7 mouse cellular contexts compared by ENCODE assay signal in genomic region chr2:32258887-32259533, GRCm38 (mm10). TPM values are rescaled to one million over a fixed set of nuclear protein-coding genes. Genes with fewer than 3 reads are reported as not detected.
DNase-seq lines count a peak whose midpoint lies in the region; ATAC-seq and TF ChIP-seq lines count a peak whose summit lies in the region.

No protein-coding gene starts in this region.

- ATAC-seq in hindbrain, embryonic 14.5 days (ENCODE audit: low FRiP score) = no peak
- ATAC-seq in liver, embryonic 13.5 days (ENCODE audit: low read depth) = no peak

- peaks cover 14% of the 10 kb centered on the region for H3K79me2 ChIP-seq in MEL (ENCODE audit: control insufficient read depth, insufficient read depth, low read length, poor library complexity)

- TF ChIP-seq CTCF in E14TG2a.4 (conservative IDR thresholded peaks at IDR 0.05; ENCODE audit: low read length) = no peak
- no peak for TF ChIP-seq CTCF in MEL (IDR thresholded peaks at IDR 0.05 in 2 of 3, conservative IDR thresholded peaks at IDR 0.05 in 1 of 3; ENCODE audit: control insufficient read depth in 1 of 3, insufficient read depth in 1 of 3, low read depth in 2 of 3, low read length in 3 of 3, poor library complexity in 1 of 3, severe bottlenecking in 1 of 3)

- no peak overlapping the region; the same call in 1 of the 2 replicates for H3K27ac ChIP-seq in MEL (ENCODE audit: control insufficient read depth, low read depth, low read length)
- no peak overlapping the region for H3K27ac ChIP-seq in hindbrain, embryonic 14.5 days
- H3K27ac ChIP-seq in liver, embryonic 13.5 days = peak overlapping the region; percentile 79

- H3K4me3 ChIP-seq in E14TG2a.4 (replicated peaks; ENCODE audit: low read length) = peak overlapping the region; percentile 96
- H3K4me3 ChIP-seq in MEL (ENCODE audit: control insufficient read depth in 1 of 2, insufficient read depth in 1 of 2, low read depth in 2 of 2, low read length in 2 of 2) = peak overlapping the region; percentile 81 to 95
- H3K4me3 ChIP-seq in hindbrain, embryonic 14.5 days (replicated peaks; ENCODE audit: low read length) = peak overlapping the region; percentile 84
- peak overlapping the region; percentile 91 for H3K4me3 ChIP-seq in liver, embryonic 13.5 days (replicated peaks)

- peak overlapping the region; percentile 87 for H3K9ac ChIP-seq in MEL (ENCODE audit: control insufficient read depth, low read depth, low read length, poor library complexity, severe bottlenecking)
- peak overlapping the region; percentile 92 for H3K9ac ChIP-seq in hindbrain, embryonic 14.5 days
- H3K9ac ChIP-seq in liver, embryonic 13.5 days = peak overlapping the region; percentile 94

- H3K4me1 ChIP-seq in E14TG2a.4 (replicated peaks; ENCODE audit: low read depth, low read length) (peaks cover 37% of the 10 kb centered on the region), MEL (ENCODE audit: control insufficient read depth in 1 of 2, insufficient read depth in 2 of 2, low read length in 2 of 2) (peaks cover 0 to 5% of the 10 kb centered on the region in 2 experiments; a peak in 1 of 4 replicates)
- H3K4me1 ChIP-seq in hindbrain, embryonic 14.5 days (replicated peaks; ENCODE audit: control insufficient read depth, insufficient read depth, low read length) = peaks cover 8% of the 10 kb centered on the region
- peaks cover 18% of the 10 kb centered on the region for H3K4me1 ChIP-seq in liver, embryonic 13.5 days (replicated peaks)

- no peak for TF ChIP-seq EP300 in MEL (IDR thresholded peaks at IDR 0.05; ENCODE audit: low read depth in 1 of 2, low read length in 2 of 2)

- DNase-seq in MEL (ENCODE audit: low read depth, low spot score) = no peak
- DNase-seq in hindbrain, embryonic 14.5 days (ENCODE audit: low spot score) = no peak
- no peak for DNase-seq in liver, embryonic 13.5 days
- DNase-seq in ovary, postnatal 10 days (ENCODE audit: low spot score) = no peak
- no peak for DNase-seq in left cerebral cortex, adult 11 months (ENCODE audit: low spot score)
- no peak for DNase-seq in right cerebral cortex, postnatal 10 days (ENCODE audit: low spot score in 2 of 2)

- H3K9me3 ChIP-seq in E14TG2a.4 (ENCODE audit: low read length) (no peaks in the 10 kb centered on the region), MEL (replicated peaks; ENCODE audit: insufficient read depth, low read length) (no peaks in the 10 kb centered on the region)
- H3K9me3 ChIP-seq in hindbrain, embryonic 14.5 days (ENCODE audit: control insufficient read depth, low read length) = no peaks in the 10 kb centered on the region
- no peaks in the 10 kb centered on the region for H3K9me3 ChIP-seq in liver, embryonic 13.5 days (replicated peaks)

- TF ChIP-seq RAD21 in MEL (IDR thresholded peaks at IDR 0.05; ENCODE audit: low read depth, low read length) = no peak

- no peak for TF ChIP-seq POLR2A in MEL (IDR thresholded peaks at IDR 0.05; ENCODE audit: control insufficient read depth in 1 of 2, insufficient read depth in 1 of 2, low read depth in 1 of 2, low read length in 2 of 2, poor library complexity in 1 of 2)

- H3K4me2 ChIP-seq in hindbrain, embryonic 14.5 days (replicated peaks) = peak overlapping the region; percentile 90
- peak overlapping the region; percentile 84 for H3K4me2 ChIP-seq in liver, embryonic 13.5 days

- H3K36me3 ChIP-seq in E14TG2a.4 (ENCODE audit: insufficient read depth, low read length) (peaks cover 47% of the 10 kb centered on the region), MEL (ENCODE audit: control insufficient read depth in 1 of 2, insufficient read depth in 2 of 2, low read length in 2 of 2) (peaks cover 4% of the 10 kb centered on the region in 2 experiments; a peak in 2 of 4 replicates)
- peaks cover 44% of the 10 kb centered on the region for H3K36me3 ChIP-seq in hindbrain, embryonic 14.5 days (replicated peaks; ENCODE audit: control insufficient read depth, insufficient read depth)
- peaks cover 39% of the 10 kb centered on the region for H3K36me3 ChIP-seq in liver, embryonic 13.5 days

- 61% methylated on average over 6 of the region's 6 CpGs for WGBS in hindbrain, embryonic 14.5 days
- WGBS in liver, embryonic 13.5 days (ENCODE audit: insufficient replicate concordance) = 49% methylated on average over 6 of the region's 6 CpGs

- H3K27me3 ChIP-seq in E14TG2a.4 (ENCODE audit: insufficient read depth, low read length) = no peaks in the 10 kb centered on the region
- no peaks in the 10 kb centered on the region for H3K27me3 ChIP-seq in MEL (ENCODE audit: control insufficient read depth in 1 of 2, insufficient read depth in 2 of 2, low read length in 2 of 2)
- no peaks in the 10 kb centered on the region for H3K27me3 ChIP-seq in hindbrain, embryonic 14.5 days (ENCODE audit: control insufficient read depth, insufficient read depth, low read length)
- H3K27me3 ChIP-seq in liver, embryonic 13.5 days = no peaks in the 10 kb centered on the region

TF ChIP-seq in MEL, 35 proteins besides CTCF, POLR2A, EP300 and RAD21:
- TF ChIP-seq SIN3A (IDR thresholded peaks at IDR 0.05; ENCODE audit: low read length) (no peak), GATA1 (IDR thresholded peaks at IDR 0.05; ENCODE audit: low read depth, low read length) (no peak), TBP (IDR thresholded peaks at IDR 0.05; ENCODE audit: low read depth, low read length) (no peak), USF2 (IDR thresholded peaks at IDR 0.05; ENCODE audit: borderline replicate concordance in 1 of 2, insufficient read depth in 1 of 2, low read depth in 1 of 2, low read length in 2 of 2) (no peak), SMC3 (IDR thresholded peaks at IDR 0.05; ENCODE audit: low read depth, low read length) (no peak), MYC (IDR thresholded peaks at IDR 0.05; ENCODE audit: low read depth, low read length) (no peak), ETS1 (IDR thresholded peaks at IDR 0.05; ENCODE audit: low read depth, low read length) (no peak), MYB (IDR thresholded peaks at IDR 0.05; ENCODE audit: low read depth, low read length) (no peak), ZMIZ1 (IDR thresholded peaks at IDR 0.05; ENCODE audit: low read depth, low read length) (no peak), TAL1 (IDR thresholded peaks at IDR 0.05; ENCODE audit: low read length) (no peak), BHLHE40 (IDR thresholded peaks at IDR 0.05; ENCODE audit: borderline replicate concordance, low read depth, low read length) (no peak), HCFC1 (IDR thresholded peaks at IDR 0.05; ENCODE audit: low read depth, low read length) (no peak), NELFE (IDR thresholded peaks at IDR 0.05; ENCODE audit: low read depth, low read length) (no peak), RCOR1 (IDR thresholded peaks at IDR 0.05; ENCODE audit: low read depth, low read length) (no peak), MAX (IDR thresholded peaks at IDR 0.05; ENCODE audit: low read length) (no peak), POLR2AphosphoS5 (IDR thresholded peaks at IDR 0.05; ENCODE audit: borderline replicate concordance, low read depth, low read length) (no peak), ZKSCAN1 (IDR thresholded peaks at IDR 0.05; ENCODE audit: low read depth, low read length) (no peak), GABPA (IDR thresholded peaks at IDR 0.05; ENCODE audit: low read depth, low read length) (no peak), KAT2A (conservative IDR thresholded peaks at IDR 0.05; ENCODE audit: low read depth, low read length) (no peak), MEF2A (IDR thresholded peaks at IDR 0.05; ENCODE audit: extremely low read depth, insufficient replicate concordance, low read depth, low read length, poor library complexity, severe bottlenecking) (no peak)

RNA-seq across cellular contexts. Expression of gene Uck1, which starts 0.9 kb away (rescaled TPM):
- 60.1 and 73.7 TPM in 2 replicates for total RNA-seq in MEL (2012; rRNA removed)
- 10 to 100 TPM in 1 of 2 experiments, not detected in 1; 60.6 TPM for polyA plus RNA-seq in MEL (2012; ENCODE audit: insufficient read depth in 1 of 2, insufficient read length in 2 of 2, low read depth in 1 of 2, low replicate concordance in 2 of 2, missing spikeins in 1 of 2)
- polyA plus RNA-seq in hindbrain, embryonic 14.5 days (2014; fragmentation: Nextera tagmentation; extraction: Ambion mirVana) = 76.0 and 86.5 TPM in 2 replicates
- polyA plus RNA-seq in liver, embryonic 13.5 days (2015; fragmentation: Nextera tagmentation; extraction: Ambion mirVana) = 28.0 and 30.1 TPM in 2 replicates

RNA-seq across cellular contexts. Expression of gene Pomt1, which starts 22.6 kb away (rescaled TPM):
- total RNA-seq in MEL (2012; rRNA removed) = 30.7 and 34.2 TPM in 2 replicates
- 10 to 100 TPM in 1 of 2 experiments, not detected in 1; 42.8 TPM for polyA plus RNA-seq in MEL (2012; ENCODE audit: insufficient read depth in 1 of 2, insufficient read length in 2 of 2, low read depth in 1 of 2, low replicate concordance in 2 of 2, missing spikeins in 1 of 2)
- 26.5 and 30.8 TPM in 2 replicates for polyA plus RNA-seq in hindbrain, embryonic 14.5 days (2014; fragmentation: Nextera tagmentation; extraction: Ambion mirVana)
- polyA plus RNA-seq in liver, embryonic 13.5 days (2015; fragmentation: Nextera tagmentation; extraction: Ambion mirVana) = 15.4 and 15.6 TPM in 2 replicates

RNA-seq across cellular contexts. Expression of gene Golga2, which starts 28.2 kb away (rescaled TPM):
- total RNA-seq in MEL (2012; rRNA removed) = 20.3 TPM in 2 replicates
- polyA plus RNA-seq in MEL (2012; ENCODE audit: insufficient read depth in 1 of 2, insufficient read length in 2 of 2, low read depth in 1 of 2, low replicate concordance in 2 of 2, missing spikeins in 1 of 2) = 10 to 100 TPM in 1 of 2 experiments, not detected in 1; 38.6 TPM
- 26.4 and 29.6 TPM in 2 replicates for polyA plus RNA-seq in hindbrain, embryonic 14.5 days (2014; fragmentation: Nextera tagmentation; extraction: Ambion mirVana)
- 7.4 and 8.7 TPM in 2 replicates for polyA plus RNA-seq in liver, embryonic 13.5 days (2015; fragmentation: Nextera tagmentation; extraction: Ambion mirVana)

RNA-seq across cellular contexts. Expression of gene Swi5, which starts 28.9 kb away (rescaled TPM):
- total RNA-seq in MEL (2012; rRNA removed) = 342 and 371 TPM in 2 replicates
- polyA plus RNA-seq in MEL (2012; ENCODE audit: insufficient read depth in 1 of 2, insufficient read length in 2 of 2, low read depth in 1 of 2, low replicate concordance in 2 of 2, missing spikeins in 1 of 2) = 100 to 1,000 TPM in 1 of 2 experiments, not detected in 1; 480 TPM
- polyA plus RNA-seq in hindbrain, embryonic 14.5 days (2014; fragmentation: Nextera tagmentation; extraction: Ambion mirVana) = 192 and 221 TPM in 2 replicates
- polyA plus RNA-seq in liver, embryonic 13.5 days (2015; fragmentation: Nextera tagmentation; extraction: Ambion mirVana) = 218 and 237 TPM in 2 replicates
